Mouse (Mus musculus) heart, adult 2 months (tissue): ENCODE measurements around the gene Ahdc1. TPM values are rescaled to one million over a fixed set of nuclear protein-coding genes. Genes with fewer than 3 reads are reported as not detected.
A peak's percentile ranks its signal among the peaks of the same experiment; 100 is the strongest.

Experiments used
- DNase-seq, 2 experiments: peaks; one replicate each; pipeline ENCODE4 v3.0.0; 2021
- H3K27ac ChIP-seq: fragments of 200-600 bp; 2 replicates; pipeline ENCODE4 v1.8.1; 2022
- H3K27me3 ChIP-seq: fragments of 200-500 bp; 2 replicates; pipeline ENCODE4 v1.6.1; 2012; ENCODE audit warnings: mild to moderate bottlenecking, low read length, inconsistent platforms, mixed read lengths; ENCODE audit not compliant: control insufficient read depth, insufficient read depth
- H3K36me3 ChIP-seq: fragments of 200-500 bp; 2 replicates; pipeline ENCODE4 v1.6.1; 2012; ENCODE audit warnings: low read length, inconsistent platforms; ENCODE audit not compliant: control insufficient read depth, insufficient read depth
- H3K4me1 ChIP-seq: fragments of 200-500 bp; 2 replicates; pipeline ENCODE4 v1.6.1; 2011; ENCODE audit warnings: low read length; ENCODE audit not compliant: control insufficient read depth, insufficient read depth
- H3K4me3 ChIP-seq: fragments of 200-600 bp; 2 replicates; pipeline ENCODE4 v1.8.1; 2022
- H3K79me2 ChIP-seq: fragments of 200-500 bp; replicated peaks from 2 replicates; pipeline ENCODE4 v1.6.1; 2012; ENCODE audit warnings: mild to moderate bottlenecking, inconsistent platforms, low read length, moderate library complexity, mixed read lengths; ENCODE audit not compliant: control insufficient read depth, insufficient read depth
- H3K9ac ChIP-seq: fragments of 200-500 bp; 2 replicates; pipeline ENCODE4 v1.6.1; 2012; ENCODE audit warnings: low read depth, mild to moderate bottlenecking, control low read depth, inconsistent platforms, low read length, mixed read lengths
- CTCF ChIP-seq: fragments of 200-600 bp; IDR thresholded peaks from 2 replicates; pipeline ENCODE4 v1.8.1; 2022; ENCODE audit warnings: antibody characterized with exemption, mild to moderate bottlenecking, moderate library complexity
- EP300 ChIP-seq: fragments of 200-500 bp; IDR thresholded peaks from 2 replicates; pipeline ENCODE4 v1.6.1; 2011; ENCODE audit warnings: low read depth, low read length, control low read depth; ENCODE audit not compliant: insufficient read depth
- POLR2A ChIP-seq: fragments of 200-500 bp; IDR thresholded peaks from 2 replicates; pipeline ENCODE4 v1.6.1; 2011; ENCODE audit warnings: mild to moderate bottlenecking, low read depth, low read length, control low read depth; ENCODE audit not compliant: insufficient read depth
- WGBS: fragments of 180-500 bp; shearing (Covaris S2); methylation state at CpG from one replicate; pipeline ENCODE4 v1.1.7; 2018; 5-methylcytosine and 5-hydroxymethylcytosine counted together
- intact Hi-C: fragments of 180-260 bp; cut with DNase I; formaldehyde crosslinking; loops from one replicate; pipeline ENCODE4 v1.15.1; 2025
- polyA plus RNA-seq: library from polyadenylated mRNA; depleted of rRNA; stranded (reverse); fragments of >200 nt; gene quantifications from 2 replicates; pipeline ENCODE4 v1.2.3, GENCODE M21; 2012
- total RNA-seq, 2 experiments: library from RNA; stranded (reverse); gene quantifications; 2 replicates each; pipeline ENCODE4 v1.2.3; 2021

Gene Ahdc1
- total and polyA plus RNA-seq, 3 experiments: 21.8 to 50.9 (median 42.6) TPM

DNA sequence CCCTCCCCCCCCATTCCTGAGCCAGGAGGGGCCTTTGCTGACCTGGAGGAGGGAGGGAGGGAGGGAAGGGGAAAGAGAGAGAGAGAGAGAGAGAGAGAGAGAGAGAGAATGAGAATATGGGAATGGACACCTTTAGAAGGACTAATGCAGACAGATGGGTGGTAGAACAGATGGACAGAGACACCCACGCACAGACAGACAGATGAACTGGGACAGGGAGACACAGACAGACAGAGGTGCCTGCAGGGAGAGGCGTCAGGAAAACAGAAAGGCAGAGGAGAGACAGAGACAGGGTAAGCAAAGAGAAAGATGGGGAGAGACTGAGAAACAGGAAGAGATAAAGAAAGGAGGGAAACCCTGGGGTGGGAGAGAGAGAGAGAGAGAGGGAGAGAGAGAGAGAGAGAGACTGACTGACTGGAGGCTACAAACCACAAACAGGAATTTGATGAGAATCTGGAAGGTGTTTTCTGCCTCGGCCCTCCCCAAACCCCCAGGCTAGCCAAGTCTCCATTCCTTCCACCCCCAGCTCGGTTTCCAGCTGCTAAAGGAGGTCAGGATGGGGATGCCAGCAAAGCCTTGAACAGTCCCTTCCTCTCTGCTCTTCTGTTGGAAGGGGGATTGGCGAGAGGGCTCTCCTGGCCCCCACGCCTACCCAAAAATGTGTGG, 6.7 kb downstream of the Ahdc1 start:
- 46% methylated on average over 6 of the region's 6 CpGs for WGBS
- Histone ChIP-seq H3K27ac (no peak overlapping the region; the same call in 1 of the 2 replicates), H3K4me1 (peaks cover 30% of the 10 kb centered on the region), H3K36me3 (no peaks in the 10 kb centered on the region), H3K27me3 (no peaks in the 10 kb centered on the region), H3K4me3 (no peak overlapping the region), H3K9ac (no peak overlapping the region), H3K79me2 (peaks cover 19% of the 10 kb centered on the region)
- DNase-seq: peak in 1 of 2 experiments; percentile 15
- intact Hi-C loops: no loop called here
- TF ChIP-seq EP300 (no peak), CTCF (no peak), POLR2A (no peak)

DNA sequence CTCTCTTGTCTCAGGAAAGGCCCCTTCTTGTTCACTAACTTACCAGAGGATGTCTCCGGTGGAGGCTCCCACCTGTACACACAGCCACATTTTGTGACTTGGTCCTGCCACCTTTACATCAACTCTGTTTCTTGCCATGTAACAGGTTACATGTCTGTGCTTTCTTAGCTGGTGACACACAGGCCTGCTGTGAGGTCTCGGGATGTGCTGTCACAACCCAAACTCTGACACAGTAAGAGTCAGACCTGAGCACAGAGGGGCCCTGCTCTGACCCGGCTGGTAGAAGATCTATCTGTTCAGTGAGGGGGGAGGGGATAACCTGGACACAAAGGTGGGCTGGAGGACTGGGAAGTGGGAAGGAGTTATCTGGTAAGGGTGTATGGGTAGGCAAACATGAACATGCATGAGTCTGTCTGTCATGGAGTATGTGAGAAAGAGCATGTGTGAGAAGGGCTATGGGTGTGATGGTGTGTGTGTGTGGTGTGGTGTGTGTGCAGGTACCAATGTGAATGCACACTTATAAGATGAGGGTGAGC, 7.3 kb downstream of the Ahdc1 start:
- Histone ChIP-seq H3K9ac (no peak overlapping the region), H3K27ac (no peak overlapping the region; the same call in 1 of the 2 replicates), H3K4me1 (peaks cover 30% of the 10 kb centered on the region), H3K79me2 (peaks cover 19% of the 10 kb centered on the region), H3K4me3 (no peak overlapping the region), H3K36me3 (no peaks in the 10 kb centered on the region), H3K27me3 (no peaks in the 10 kb centered on the region)
- intact Hi-C loops: no loop called here
- TF ChIP-seq POLR2A (no peak), EP300 (no peak), CTCF (no peak)
- WGBS: 67% methylated on average over 3 of the region's 3 CpGs
- no peak for DNase-seq

- Histone ChIP-seq H3K27ac (no peak overlapping the region), H3K27me3 (no peaks in the 10 kb centered on the region), H3K4me3 (no peak overlapping the region), H3K9ac (no peak overlapping the region), H3K36me3 (0 out of 2 replicates have a peak, but pooled peaks cover 3% of the 10 kb centered on the region), H3K79me2 (peaks cover 19% of the 10 kb centered on the region), H3K4me1 (peaks cover 34% of the 10 kb centered on the region)
- no peak for DNase-seq
- 65% methylated on average over 5 of the region's 6 CpGs for WGBS
- TF ChIP-seq POLR2A (no peak), CTCF (no peak), EP300 (no peak)
- intact Hi-C loops: loop anchor here (2.0 kb wide), 1 partner anchor 14 kb away; no protein-coding TSS in a partner anchor
Observed at GRCm38 (mm10) chr4:133020721-133021120, 9.7 kb downstream of the Ahdc1 start.

- DNase-seq: peak; percentile 46 to 53
- Histone ChIP-seq H3K79me2 (peaks cover 19% of the 10 kb centered on the region), H3K4me3 (no peak overlapping the region), H3K27ac (no peak overlapping the region), H3K9ac (no peak overlapping the region), H3K4me1 (peaks cover 37% of the 10 kb centered on the region), H3K36me3 (0 out of 2 replicates have a peak, but pooled peaks cover 3% of the 10 kb centered on the region), H3K27me3 (no peaks in the 10 kb centered on the region)
- WGBS: 51% methylated on average over 9 of the region's 9 CpGs
- TF ChIP-seq CTCF (no peak), EP300 (no peak), POLR2A (no peak)
- intact Hi-C loops: loop anchor here (2.0 kb wide), 1 partner anchor 14 kb away; no protein-coding TSS in a partner anchor
Observed at GRCm38 (mm10) chr4:133021181-133021671, 10.2 kb downstream of the Ahdc1 start.

- H3K27ac ChIP-seq: no peak overlapping the region; the same call in 1 of the 2 replicates
- 0 out of 2 replicates have a peak, but pooled peaks cover 3% of the 10 kb centered on the region for H3K36me3 ChIP-seq
- WGBS: 68% methylated on average over 14 of the region's 14 CpGs
- H3K4me1 ChIP-seq: peaks cover 34% of the 10 kb centered on the region
- no peak overlapping the region for H3K4me3 ChIP-seq
- DNase-seq: peak in 1 of 2 experiments; percentile 10
- no peaks in the 10 kb centered on the region for H3K27me3 ChIP-seq
- TF ChIP-seq EP300: no peak
- no peak for TF ChIP-seq CTCF
- TF ChIP-seq POLR2A: no peak
- H3K79me2 ChIP-seq: peaks cover 19% of the 10 kb centered on the region
- no peak overlapping the region for H3K9ac ChIP-seq
- intact Hi-C loops: no loop called here
Observed at GRCm38 (mm10) chr4:133022217-133022616, 11.2 kb downstream of the Ahdc1 start.

DNA sequence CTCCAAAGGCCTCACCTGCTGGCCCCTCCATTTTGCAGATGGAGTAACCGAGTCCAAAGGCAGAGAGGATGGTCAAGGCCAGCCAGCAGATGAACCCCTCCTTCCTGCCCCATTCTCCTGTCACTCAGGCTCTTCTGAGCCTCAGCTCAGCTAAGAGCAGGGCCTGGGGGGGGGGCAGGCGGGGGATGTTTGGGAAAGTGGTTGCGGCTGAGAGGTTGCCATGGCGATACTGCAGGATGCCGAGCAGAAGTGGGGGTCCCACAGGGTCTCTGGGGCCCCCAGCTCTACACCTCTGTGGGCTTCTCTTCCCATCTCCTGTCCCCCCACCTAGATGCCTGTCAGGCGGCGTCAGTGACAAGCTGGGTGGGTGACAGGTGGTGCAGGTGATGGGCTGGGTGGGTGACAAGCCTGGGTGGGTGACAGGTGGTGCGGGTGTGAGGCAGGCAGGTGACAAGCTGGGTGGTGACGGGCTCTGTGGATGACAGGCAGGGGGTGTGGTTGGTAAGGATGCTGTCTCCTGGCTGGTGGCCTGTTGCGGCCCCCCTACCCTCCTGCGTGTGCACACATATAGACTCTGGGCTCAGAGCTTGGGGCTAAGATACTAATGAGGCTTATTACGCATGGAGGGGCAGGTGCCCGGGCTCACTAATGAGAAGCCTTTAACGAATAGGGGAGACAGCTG, 12.0 kb downstream of the Ahdc1 start:
- Histone ChIP-seq H3K27me3 (no peaks in the 10 kb centered on the region), H3K4me1 (peaks cover 32% of the 10 kb centered on the region), H3K79me2 (peaks cover 18% of the 10 kb centered on the region), H3K4me3 (no peak overlapping the region), H3K9ac (no peak overlapping the region), H3K36me3 (0 out of 2 replicates have a peak, but pooled peaks cover 3% of the 10 kb centered on the region), H3K27ac (no peak overlapping the region)
- DNase-seq: no peak
- intact Hi-C loops: no loop called here
- no peak for TF ChIP-seq POLR2A
- TF ChIP-seq EP300: no peak
- TF ChIP-seq CTCF: no peak
- WGBS: 88% methylated on average over 12 of the region's 14 CpGs
